Mouse (Mus musculus): ENCODE results near the gene Tmprss4. TPM values are rescaled to one million over a fixed set of nuclear protein-coding genes. Genes with fewer than 3 reads are reported as not detected.

Gene Tmprss4
- 0.01 and 0.05 TPM in 2 replicates for polyA plus RNA-seq (2012; rRNA removed)

GRCm38 (mm10) chr9:45203797-45204410 lies at the start of gene Tmprss4:
Gene Tmprss4 (minus strand): TSS chr9:45204092.

DNA sequence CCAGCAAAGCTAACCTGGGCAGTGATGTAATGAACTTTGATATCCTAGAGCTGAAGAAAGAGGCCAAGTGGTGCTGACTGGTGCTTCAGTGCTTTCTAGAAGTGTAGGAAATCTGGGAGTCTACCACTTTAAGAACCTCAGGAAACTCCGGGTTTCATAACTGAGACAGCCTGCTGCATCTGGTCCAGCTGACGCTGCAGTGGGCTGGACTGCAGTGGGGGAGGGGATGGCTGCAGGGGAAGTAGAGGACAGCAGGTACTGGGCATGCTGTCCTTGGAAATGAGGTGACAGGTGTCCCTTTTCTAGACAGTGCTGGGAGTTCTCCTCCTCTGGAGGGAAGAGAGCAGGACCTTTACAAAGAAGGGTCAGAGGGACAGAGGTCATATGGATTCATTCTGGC lies 22.1 kb downstream of the Tmprss4 start, which contains the start of gene BC049352:
Gene BC049352, plus strand, starts transcription at position 238 of the 400 bp plus-strand sequence.

DNA sequence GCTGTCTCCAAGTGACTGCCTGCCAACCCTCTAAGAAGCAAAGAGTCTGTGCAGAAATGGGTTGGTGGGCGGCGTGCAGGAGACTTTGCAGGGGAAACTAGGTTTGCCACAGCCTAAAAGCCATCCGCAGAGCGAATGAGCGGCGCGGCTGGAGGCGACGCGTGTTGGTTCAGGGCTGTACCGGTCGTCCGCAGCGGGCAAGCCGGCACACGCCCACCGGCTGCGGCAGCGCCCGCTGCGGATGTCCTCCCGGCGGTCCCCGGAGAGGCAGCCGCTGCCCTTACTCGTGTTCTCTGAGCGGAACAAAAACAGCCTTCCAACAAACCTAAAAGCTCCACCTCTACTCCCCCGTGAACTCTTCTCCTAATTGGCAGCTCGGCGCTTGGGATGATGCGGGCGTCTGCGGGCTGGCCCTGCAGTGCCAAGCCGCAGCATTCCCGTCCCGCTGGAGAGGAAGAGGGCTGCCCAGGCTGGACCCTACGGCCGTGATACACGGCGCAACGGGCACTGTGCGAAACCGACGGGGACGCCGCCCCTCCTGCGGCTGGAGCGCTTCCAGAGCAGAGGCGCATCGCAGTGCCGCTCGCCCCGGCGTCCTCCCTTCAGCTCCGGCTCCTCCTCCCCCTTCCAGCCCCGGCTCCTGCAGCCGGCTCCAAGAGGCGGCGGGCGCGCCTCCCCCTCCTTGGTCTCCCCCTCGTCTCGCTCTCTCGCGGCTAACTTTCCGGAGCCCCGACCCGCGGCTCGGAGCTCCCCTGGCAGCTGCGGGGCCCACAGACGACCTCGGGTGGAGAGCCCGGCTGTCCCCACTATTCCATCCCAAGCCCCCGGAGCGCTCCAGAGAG lies 65.5 kb downstream of the Tmprss4 start, which contains the start of gene Scn4b:
Gene Scn4b, plus strand, starts transcription at position 205 of the 842 bp plus-strand sequence.

Other genes with a start within 250 kb of the Tmprss4 start
- 6.4 and 9.6 TPM in 2 replicates for gene Ube4a, start 238.5 kb downstream of the Tmprss4 start, polyA plus RNA-seq (2012; rRNA removed)
- 0.09 and 0.17 TPM in 2 replicates for gene Cd3g, start 223.7 kb downstream of the Tmprss4 start, polyA plus RNA-seq (2012; rRNA removed)
- 0.01 and 0.02 TPM in 2 replicates for gene Cd3d, start 222.3 kb downstream of the Tmprss4 start, polyA plus RNA-seq (2012; rRNA removed)
- not detected in 2 replicates for gene Cd3e, start 194.5 kb downstream of the Tmprss4 start, polyA plus RNA-seq (2012; rRNA removed)
- 4.8 and 5.3 TPM in 2 replicates for gene Mpzl2, start 164.3 kb downstream of the Tmprss4 start, polyA plus RNA-seq (2012; rRNA removed)
- gene Mpzl3, start 148.9 kb downstream of the Tmprss4 start, polyA plus RNA-seq (2012; rRNA removed), result 0.43 and 0.51 TPM in 2 replicates
- 0.06 and 0.07 TPM in 2 replicates for gene Jaml, start 124.9 kb downstream of the Tmprss4 start, polyA plus RNA-seq (2012; rRNA removed)
- gene Scn2b, start 86.3 kb downstream of the Tmprss4 start, polyA plus RNA-seq (2012; rRNA removed), result 0.14 and 0.16 TPM in 2 replicates
- 0.06 and 0.07 TPM in 2 replicates for gene Scn4b, start 65.7 kb downstream of the Tmprss4 start, polyA plus RNA-seq (2012; rRNA removed)
- gene BC049352, start 22.1 kb downstream of the Tmprss4 start, polyA plus RNA-seq (2012; rRNA removed), result 0.02 TPM in 1 of 2 replicates, not detected in the other
- gene Il10ra, start 65.1 kb upstream of the Tmprss4 start, polyA plus RNA-seq (2012; rRNA removed), result 1.2 and 1.7 TPM in 2 replicates
- gene Tmprss13, start 115.0 kb upstream of the Tmprss4 start, polyA plus RNA-seq (2012; rRNA removed), result 0.01 TPM in 1 of 2 replicates, not detected in the other
- 0.51 and 1.3 TPM in 2 replicates for gene Fxyd6, start 166.1 kb upstream of the Tmprss4 start, polyA plus RNA-seq (2012; rRNA removed)
- 0.51 and 0.55 TPM in 2 replicates for gene Fxyd2, start 195.6 kb upstream of the Tmprss4 start, polyA plus RNA-seq (2012; rRNA removed)
- gene Dscaml1, start 222.5 kb upstream of the Tmprss4 start, polyA plus RNA-seq (2012; rRNA removed), result not detected in 2 replicates